Mouse (Mus musculus): ENCODE results near the gene Zc3h12d. TPM values are rescaled to one million over a fixed set of nuclear protein-coding genes. Genes with fewer than 3 reads are reported as not detected.

The Zc3h12d gene
- polyA plus RNA-seq, 1 experiment from 2014 or later: 0.05 TPM

GRCm38 (mm10) chr10:7863411-7863810, 31.1 kb downstream of the Zc3h12d start:
- Histone ChIP-seq H3K27me3 (ENCODE audit: control insufficient read depth, insufficient read depth, low read length) (peaks cover 7% of the 10 kb centered on the region), H3K4me1 (replicated peaks; ENCODE audit: control insufficient read depth, insufficient read depth, low read length) (no peaks in the 10 kb centered on the region), H3K9ac (ENCODE audit: low read depth, low read length) (no peak overlapping the region), H3K4me2 (replicated peaks; ENCODE audit: low read depth, low read length) (no peak overlapping the region), H3K36me3 (ENCODE audit: control insufficient read depth, insufficient read depth, low read length) (no peaks in the 10 kb centered on the region), H3K27ac (ENCODE audit: low read depth, low read length) (no peak overlapping the region), H3K4me3 (ENCODE audit: low read depth, low read length) (no peak overlapping the region), H3K9me3 (ENCODE audit: control insufficient read depth, low read length) (no peaks in the 10 kb centered on the region)
- WGBS: 94% methylated on average over 6 of the region's 6 CpGs
- DNase-seq (ENCODE audit: low spot score) (no peak), ATAC-seq (ENCODE audit: low FRiP score) (no peak)

GRCm38 (mm10) chr10:7864184-7864583, 31.9 kb downstream of the Zc3h12d start:
- WGBS: 82% methylated on average over 6 of the region's 6 CpGs
- no peak overlapping the region for H3K4me2 ChIP-seq (replicated peaks; ENCODE audit: low read depth, low read length)
- H3K27ac ChIP-seq (ENCODE audit: low read depth, low read length): no peak overlapping the region
- no peak for DNase-seq (ENCODE audit: low spot score)
- no peak overlapping the region for H3K4me3 ChIP-seq (ENCODE audit: low read depth, low read length)
- ATAC-seq (ENCODE audit: low FRiP score): no peak
- H3K9ac ChIP-seq (ENCODE audit: low read depth, low read length): no peak overlapping the region
- H3K9me3 ChIP-seq (ENCODE audit: control insufficient read depth, low read length): no peaks in the 10 kb centered on the region
- no peaks in the 10 kb centered on the region for H3K36me3 ChIP-seq (ENCODE audit: control insufficient read depth, insufficient read depth, low read length)
- H3K4me1 ChIP-seq (replicated peaks; ENCODE audit: control insufficient read depth, insufficient read depth, low read length): no peaks in the 10 kb centered on the region
- peaks cover 7% of the 10 kb centered on the region for H3K27me3 ChIP-seq (ENCODE audit: control insufficient read depth, insufficient read depth, low read length)

GRCm38 (mm10) chr10:7864806-7865205, 32.5 kb downstream of the Zc3h12d start:
- H3K4me1 ChIP-seq (replicated peaks; ENCODE audit: control insufficient read depth, insufficient read depth, low read length): no peaks in the 10 kb centered on the region
- no peak overlapping the region for H3K27ac ChIP-seq (ENCODE audit: low read depth, low read length)
- no peaks in the 10 kb centered on the region for H3K9me3 ChIP-seq (ENCODE audit: control insufficient read depth, low read length)
- no peaks in the 10 kb centered on the region for H3K36me3 ChIP-seq (ENCODE audit: control insufficient read depth, insufficient read depth, low read length)
- H3K4me2 ChIP-seq (replicated peaks; ENCODE audit: low read depth, low read length): no peak overlapping the region
- H3K4me3 ChIP-seq (ENCODE audit: low read depth, low read length): no peak overlapping the region
- ATAC-seq (ENCODE audit: low FRiP score) (no peak), DNase-seq (ENCODE audit: low spot score) (no peak)
- no peak overlapping the region for H3K9ac ChIP-seq (ENCODE audit: low read depth, low read length)
- WGBS: 82% methylated on average over 3 of the region's 3 CpGs
- H3K27me3 ChIP-seq (ENCODE audit: control insufficient read depth, insufficient read depth, low read length): peaks cover 7% of the 10 kb centered on the region

GRCm38 (mm10) chr10:7866762-7867665, 34.7 kb downstream of the Zc3h12d start:
- H3K4me3 ChIP-seq (ENCODE audit: low read depth, low read length): peak overlapping the region; percentile 39
- peak; percentile 56 for ATAC-seq (ENCODE audit: low FRiP score)
- no peaks in the 10 kb centered on the region for H3K36me3 ChIP-seq (ENCODE audit: control insufficient read depth, insufficient read depth, low read length)
- WGBS: 16% methylated on average over 49 of the region's 50 CpGs
- H3K4me2 ChIP-seq (replicated peaks; ENCODE audit: low read depth, low read length): peak overlapping the region; percentile 86
- H3K27ac ChIP-seq (ENCODE audit: low read depth, low read length): no peak overlapping the region
- peak overlapping the region; percentile 37; the same call in 1 of the 2 replicates for H3K9ac ChIP-seq (ENCODE audit: low read depth, low read length)
- H3K27me3 ChIP-seq (ENCODE audit: control insufficient read depth, insufficient read depth, low read length): peaks cover 7% of the 10 kb centered on the region
- DNase-seq (ENCODE audit: low spot score): peak; percentile 39
- no peaks in the 10 kb centered on the region for H3K4me1 ChIP-seq (replicated peaks; ENCODE audit: control insufficient read depth, insufficient read depth, low read length)
- H3K9me3 ChIP-seq (ENCODE audit: control insufficient read depth, low read length): no peaks in the 10 kb centered on the region

- Histone ChIP-seq H3K4me3 (ENCODE audit: low read depth, low read length) (peak overlapping the region; percentile 39), H3K36me3 (ENCODE audit: control insufficient read depth, insufficient read depth, low read length) (no peaks in the 10 kb centered on the region), H3K4me1 (replicated peaks; ENCODE audit: control insufficient read depth, insufficient read depth, low read length) (no peaks in the 10 kb centered on the region), H3K27ac (ENCODE audit: low read depth, low read length) (no peak overlapping the region), H3K27me3 (ENCODE audit: control insufficient read depth, insufficient read depth, low read length) (peaks cover 7% of the 10 kb centered on the region), H3K9me3 (ENCODE audit: control insufficient read depth, low read length) (no peaks in the 10 kb centered on the region), H3K4me2 (replicated peaks; ENCODE audit: low read depth, low read length) (peak overlapping the region; percentile 86), H3K9ac (ENCODE audit: low read depth, low read length) (peak overlapping the region; percentile 37; the same call in 1 of the 2 replicates)
- 21% methylated on average over 21 of the region's 21 CpGs for WGBS
- ATAC-seq (ENCODE audit: low FRiP score) (peak; percentile 56), DNase-seq (ENCODE audit: low spot score) (no peak)
These were observed 35.4 kb downstream of the Zc3h12d start for GRCm38 (mm10) chr10:7867666-7868030.

- Histone ChIP-seq H3K4me2 (replicated peaks; ENCODE audit: low read depth, low read length) (no peak overlapping the region), H3K4me3 (ENCODE audit: low read depth, low read length) (no peak overlapping the region), H3K9me3 (ENCODE audit: control insufficient read depth, low read length) (no peaks in the 10 kb centered on the region), H3K9ac (ENCODE audit: low read depth, low read length) (no peak overlapping the region), H3K4me1 (replicated peaks; ENCODE audit: control insufficient read depth, insufficient read depth, low read length) (no peaks in the 10 kb centered on the region), H3K36me3 (ENCODE audit: control insufficient read depth, insufficient read depth, low read length) (no peaks in the 10 kb centered on the region), H3K27me3 (ENCODE audit: control insufficient read depth, insufficient read depth, low read length) (peaks cover 7% of the 10 kb centered on the region), H3K27ac (ENCODE audit: low read depth, low read length) (no peak overlapping the region)
- DNase-seq (ENCODE audit: low spot score) (no peak), ATAC-seq (ENCODE audit: low FRiP score) (no peak)
- WGBS: 66% methylated on average over 8 of the region's 8 CpGs
These were observed 37.5 kb downstream of the Zc3h12d start for GRCm38 (mm10) chr10:7869746-7870145.

- Histone ChIP-seq H3K4me2 (replicated peaks; ENCODE audit: low read depth, low read length) (no peak overlapping the region), H3K27me3 (ENCODE audit: control insufficient read depth, insufficient read depth, low read length) (peaks cover 7% of the 10 kb centered on the region), H3K36me3 (ENCODE audit: control insufficient read depth, insufficient read depth, low read length) (no peaks in the 10 kb centered on the region), H3K9ac (ENCODE audit: low read depth, low read length) (no peak overlapping the region), H3K4me3 (ENCODE audit: low read depth, low read length) (no peak overlapping the region), H3K9me3 (ENCODE audit: control insufficient read depth, low read length) (no peaks in the 10 kb centered on the region), H3K27ac (ENCODE audit: low read depth, low read length) (no peak overlapping the region), H3K4me1 (replicated peaks; ENCODE audit: control insufficient read depth, insufficient read depth, low read length) (no peaks in the 10 kb centered on the region)
- ATAC-seq (ENCODE audit: low FRiP score) (no peak), DNase-seq (ENCODE audit: low spot score) (peak; percentile 63)
- 67% methylated on average over 11 of the region's 11 CpGs for WGBS
These were observed 38.5 kb downstream of the Zc3h12d start for GRCm38 (mm10) chr10:7870571-7871315.

GRCm38 (mm10) chr10:7871381-7872020, 39.2 kb downstream of the Zc3h12d start:
- Histone ChIP-seq H3K27me3 (ENCODE audit: control insufficient read depth, insufficient read depth, low read length) (peaks cover 7% of the 10 kb centered on the region), H3K9ac (ENCODE audit: low read depth, low read length) (no peak overlapping the region), H3K9me3 (ENCODE audit: control insufficient read depth, low read length) (no peaks in the 10 kb centered on the region), H3K4me3 (ENCODE audit: low read depth, low read length) (no peak overlapping the region), H3K4me2 (replicated peaks; ENCODE audit: low read depth, low read length) (no peak overlapping the region), H3K4me1 (replicated peaks; ENCODE audit: control insufficient read depth, insufficient read depth, low read length) (no peaks in the 10 kb centered on the region), H3K27ac (ENCODE audit: low read depth, low read length) (no peak overlapping the region), H3K36me3 (ENCODE audit: control insufficient read depth, insufficient read depth, low read length) (no peaks in the 10 kb centered on the region)
- 84% methylated on average over 5 of the region's 5 CpGs for WGBS
- DNase-seq (ENCODE audit: low spot score) (no peak), ATAC-seq (ENCODE audit: low FRiP score) (no peak)

Measured in hindbrain, embryonic 11.5 days (tissue).